Mouse (Mus musculus) spleen, postnatal 10 days (tissue): ENCODE results near the gene Samhd1.

Source experiments
- DNase-seq, 2 experiments: peaks; one replicate each; pipeline ENCODE4 v3.0.0; 2021 to 2022; ENCODE audit warnings: low spot score in 2 of 2

Gene Samhd1

GRCm38 (mm10) chr2:157136176-157136575 is 1.1 kb upstream of the Samhd1 start:
- no peak for DNase-seq

GRCm38 (mm10) chr2:157135529-157136120 is 560 bp upstream of the Samhd1 start:
- peak in 1 of 2 experiments; percentile 22 for DNase-seq

GRCm38 (mm10) chr2:157134479-157134931 is 560 bp downstream of the Samhd1 start:
- peak; percentile 63 to 69 for DNase-seq

DNA sequence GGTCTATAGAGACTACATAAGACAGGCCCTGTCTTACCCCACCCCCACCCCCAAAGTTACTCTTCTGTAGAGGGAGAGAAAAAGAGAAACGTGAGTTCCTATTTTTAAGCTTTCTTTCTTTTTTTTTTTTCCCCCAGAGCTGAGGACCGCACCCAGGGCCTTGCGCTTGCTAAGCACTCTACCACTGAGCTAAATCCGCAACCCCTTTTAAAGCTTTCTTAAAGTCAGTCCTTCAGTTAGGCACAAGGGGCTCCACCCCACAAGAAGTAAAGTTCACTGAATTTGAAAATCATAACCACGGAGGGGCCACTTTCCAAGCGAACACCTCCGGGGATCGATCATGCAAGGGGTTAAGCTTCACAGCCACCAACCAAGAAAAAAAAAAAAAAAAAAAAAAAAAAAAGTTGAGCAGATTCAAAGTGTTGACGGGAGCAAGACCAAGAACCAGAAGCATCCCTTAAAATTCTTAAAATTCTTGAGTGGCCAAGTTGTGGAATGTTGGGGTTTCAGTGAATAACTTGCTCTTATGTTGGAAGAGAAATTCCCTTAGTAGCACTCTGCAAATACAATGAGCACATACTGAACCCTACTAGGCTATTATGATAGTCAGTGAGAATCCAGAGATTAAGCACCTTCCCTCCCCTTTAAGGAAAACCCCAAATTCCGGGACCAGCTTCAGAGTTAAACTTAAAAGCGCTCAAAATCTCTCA is 1.1 kb downstream of the Samhd1 start:
- peak; percentile 24 to 37 for DNase-seq

DNA sequence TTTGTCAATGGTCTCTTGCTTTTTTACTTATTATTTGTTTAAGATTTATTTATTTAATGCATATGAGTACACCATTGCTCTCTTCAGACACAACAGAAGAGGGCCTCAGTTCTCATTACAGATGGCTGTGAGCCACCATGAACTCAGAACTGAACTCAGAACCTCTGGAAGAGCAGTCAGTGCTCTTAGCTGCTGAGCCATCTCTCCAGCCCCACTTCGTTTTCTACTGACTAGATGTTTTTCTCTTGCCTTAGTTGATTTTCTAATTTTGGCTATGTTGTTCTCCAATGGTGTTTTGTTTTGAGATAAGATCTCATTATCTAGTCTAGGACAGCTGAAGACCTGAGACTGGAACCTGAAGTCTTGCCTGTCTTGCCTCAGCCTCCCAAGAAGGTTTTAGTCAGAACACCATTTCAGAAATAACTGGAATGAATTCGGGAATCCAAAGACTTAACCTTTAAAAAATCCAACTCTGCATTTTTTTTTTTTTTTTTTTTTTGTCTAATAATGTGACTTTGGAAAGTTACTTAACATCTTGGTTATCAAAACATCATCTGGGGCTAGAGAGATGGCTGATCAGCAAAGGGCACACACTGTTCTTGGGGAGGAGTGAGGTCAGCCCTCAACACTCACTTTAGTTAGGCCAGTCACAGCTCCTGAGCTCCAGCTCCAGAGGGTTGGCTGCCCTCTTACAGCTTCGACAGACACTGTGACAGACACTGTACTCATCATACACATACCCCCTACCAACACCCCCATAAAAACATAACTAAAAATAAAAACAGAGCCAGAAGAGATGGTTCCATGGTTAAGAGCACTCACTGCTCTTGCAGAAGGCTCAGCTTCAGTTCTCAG is 2.2 kb downstream of the Samhd1 start:
- DNase-seq, result no peak

- peak in 1 of 2 experiments; percentile 15 for DNase-seq
Measured at GRCm38 (mm10) chr2:157132086-157132485, 3.0 kb downstream of the Samhd1 start.

- DNase-seq, result peak; percentile 31 to 32
Measured at GRCm38 (mm10) chr2:157130813-157131514, 4.1 kb downstream of the Samhd1 start.

GRCm38 (mm10) chr2:157129601-157130164 is 5.4 kb downstream of the Samhd1 start:
- DNase-seq, result peak; percentile 27 to 29

DNA sequence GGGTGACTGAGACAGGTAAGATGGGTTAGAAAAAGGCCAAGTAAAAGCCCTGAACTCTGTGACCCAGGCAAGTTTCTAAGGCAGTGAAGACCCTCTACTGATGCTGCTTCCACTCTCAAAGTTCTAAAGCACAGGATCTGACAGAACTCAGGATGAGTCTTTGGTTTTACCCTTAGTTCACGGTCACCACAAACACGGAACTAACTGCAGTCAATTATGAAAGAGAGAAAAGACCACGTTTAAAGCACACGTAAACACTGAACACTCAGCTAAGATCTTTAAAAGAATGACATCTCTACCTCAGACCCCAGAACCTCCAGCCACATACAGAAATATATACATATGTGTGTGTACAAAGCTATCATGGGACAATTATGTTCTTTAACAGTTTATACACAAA is 6.0 kb downstream of the Samhd1 start:
- no peak for DNase-seq

DNA sequence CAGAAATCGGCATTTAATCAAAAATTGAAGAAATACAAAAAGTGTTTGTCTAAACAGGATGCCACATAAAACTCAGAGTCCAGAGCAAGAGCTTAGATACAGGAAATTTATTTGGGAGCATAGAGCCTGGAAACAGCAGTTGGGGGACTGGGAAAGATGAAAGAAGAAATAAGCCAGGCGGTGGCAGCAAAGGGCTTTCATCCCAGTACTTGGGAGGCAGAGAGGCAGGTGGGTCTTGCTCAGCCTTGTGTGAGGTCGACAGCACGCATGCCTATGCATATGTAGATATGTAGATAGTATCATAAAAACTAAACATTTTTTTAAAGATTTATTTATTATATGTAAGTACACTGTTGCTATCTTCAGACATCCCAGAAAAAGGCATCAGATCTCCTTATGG is 7.0 kb downstream of the Samhd1 start:
- DNase-seq, result peak in 1 of 2 experiments; percentile 39

GRCm38 (mm10) chr2:157127370-157127769 is 7.7 kb downstream of the Samhd1 start:
- DNase-seq, result no peak

DNA sequence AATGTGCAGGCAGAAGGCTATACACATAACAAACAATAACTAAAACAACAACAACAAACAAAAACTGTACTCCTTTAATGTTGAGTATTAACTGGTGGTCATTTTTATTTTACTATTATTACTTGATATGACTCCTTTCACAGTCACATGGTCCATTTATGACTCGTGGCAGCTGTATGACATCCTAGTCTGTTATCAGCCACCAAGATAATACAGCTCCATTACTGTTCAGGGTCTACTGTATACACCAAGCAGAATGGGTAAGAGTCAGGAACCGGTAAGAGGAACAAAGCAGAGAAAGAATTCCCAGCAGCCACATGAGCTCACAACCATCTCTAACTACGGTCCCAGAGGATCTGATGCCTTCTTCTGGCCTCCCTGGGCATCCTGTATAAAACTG is 9.8 kb downstream of the Samhd1 start:
- DNase-seq, result no peak

DNA sequence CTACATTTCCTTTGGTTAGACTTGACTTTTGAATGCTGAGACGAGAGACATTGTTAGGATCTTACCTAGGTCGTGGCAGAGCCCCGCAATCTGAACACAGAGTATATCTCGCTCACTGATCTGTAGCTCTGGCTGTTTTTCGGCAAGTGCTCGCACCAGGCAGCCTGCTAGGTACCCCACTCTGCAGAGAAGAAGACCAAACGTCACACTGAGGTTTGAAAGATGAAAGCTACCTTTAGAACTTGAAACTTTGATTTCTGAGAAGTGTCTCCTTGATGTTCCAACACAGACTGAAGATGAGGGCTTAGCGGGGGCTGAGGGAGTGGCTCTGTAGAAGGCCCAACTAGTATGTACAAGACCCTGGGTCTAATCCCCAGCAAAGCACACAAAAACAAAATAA is 13.3 kb downstream of the Samhd1 start:
- DNase-seq, result no peak

DNA sequence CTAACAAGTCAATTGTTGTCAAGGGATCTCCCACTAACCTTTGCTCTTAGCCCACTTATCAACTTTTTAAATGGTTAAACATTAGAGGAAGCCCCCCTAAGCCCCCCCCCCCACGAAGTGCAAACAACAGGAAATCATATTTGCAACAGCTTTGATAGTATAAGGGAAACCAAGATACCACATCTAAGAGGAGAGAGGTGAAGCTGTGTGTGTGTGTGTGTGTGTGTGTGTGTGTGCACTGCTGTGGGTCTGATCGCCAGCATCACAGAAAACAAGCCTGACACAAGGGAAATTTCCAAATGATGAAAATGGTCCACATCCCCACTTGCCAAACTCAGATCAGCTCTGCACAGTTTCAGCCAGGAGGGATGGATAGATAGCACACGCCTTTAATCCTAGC is 16.0 kb downstream of the Samhd1 start:
- DNase-seq, result no peak

- DNase-seq, result no peak
Measured at GRCm38 (mm10) chr2:157118556-157118955, 16.5 kb downstream of the Samhd1 start.

DNA sequence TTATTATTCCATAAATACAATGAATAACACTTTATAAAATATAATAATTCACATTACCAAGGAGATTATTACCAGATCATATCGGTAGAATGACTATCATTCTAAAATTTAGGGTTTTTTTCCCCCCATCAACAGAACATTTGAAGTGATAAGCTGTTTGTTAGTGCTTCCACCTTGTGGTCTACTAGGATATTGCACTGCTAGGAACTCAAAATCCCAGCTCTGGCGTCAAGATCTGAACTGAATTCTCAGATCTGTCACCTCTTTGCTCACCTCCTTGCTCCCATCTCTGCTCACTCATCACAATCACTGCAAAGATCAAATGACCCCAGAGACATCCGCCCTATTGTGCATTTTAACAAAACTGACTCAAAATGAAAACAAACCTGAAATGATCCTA is 18.1 kb downstream of the Samhd1 start:
- DNase-seq, result no peak

DNA sequence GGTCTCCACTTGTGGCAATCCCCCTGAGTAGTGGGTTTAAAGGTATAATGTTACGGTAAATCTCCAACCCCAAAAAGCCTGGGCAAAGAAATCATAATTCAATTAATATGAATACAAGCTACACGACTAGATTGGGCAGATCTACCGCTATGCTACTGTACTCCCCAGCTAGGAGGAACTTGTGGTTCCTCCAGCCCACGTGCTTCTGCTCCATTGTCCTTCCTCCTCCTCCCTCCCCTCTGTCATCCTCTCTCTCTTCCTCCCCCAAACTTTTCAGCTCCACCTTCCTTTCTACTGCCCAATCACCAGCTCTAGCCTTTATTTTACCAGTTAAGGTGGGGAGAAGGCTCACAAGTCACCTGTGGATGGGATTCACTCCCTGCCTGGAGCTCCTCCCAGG is 26.8 kb downstream of the Samhd1 start:
- DNase-seq, result no peak

GRCm38 (mm10) chr2:157104454-157104853 is 30.6 kb downstream of the Samhd1 start:
- DNase-seq, result no peak

GRCm38 (mm10) chr2:157102256-157102655 is 32.8 kb downstream of the Samhd1 start:
- DNase-seq, result no peak

DNA sequence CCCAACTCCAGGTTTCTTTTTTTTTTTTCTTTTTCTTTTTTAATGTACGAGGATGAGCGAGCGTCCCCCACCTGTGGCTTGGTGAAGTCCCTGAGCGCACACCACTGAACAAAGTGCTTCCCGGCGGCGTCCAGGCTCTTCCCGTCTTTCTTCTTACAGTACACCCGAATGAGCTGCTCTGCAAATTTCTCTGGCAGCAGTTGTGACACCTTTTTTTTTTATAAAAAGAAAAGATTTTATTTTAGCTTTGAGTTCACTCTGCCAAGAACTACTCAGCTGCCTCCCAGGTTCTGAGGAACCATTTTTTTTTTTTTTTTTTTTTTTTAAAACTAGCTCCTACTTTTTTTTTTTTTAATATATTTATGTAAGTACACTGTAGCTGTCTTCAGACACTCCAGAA is 33.4 kb downstream of the Samhd1 start:
- DNase-seq, result no peak

GRCm38 (mm10) chr2:157100319-157100605 is 34.8 kb downstream of the Samhd1 start:
- DNase-seq, result no peak
